Mouse (Mus musculus): ENCODE measurements around the gene Crebbp.

DNA sequence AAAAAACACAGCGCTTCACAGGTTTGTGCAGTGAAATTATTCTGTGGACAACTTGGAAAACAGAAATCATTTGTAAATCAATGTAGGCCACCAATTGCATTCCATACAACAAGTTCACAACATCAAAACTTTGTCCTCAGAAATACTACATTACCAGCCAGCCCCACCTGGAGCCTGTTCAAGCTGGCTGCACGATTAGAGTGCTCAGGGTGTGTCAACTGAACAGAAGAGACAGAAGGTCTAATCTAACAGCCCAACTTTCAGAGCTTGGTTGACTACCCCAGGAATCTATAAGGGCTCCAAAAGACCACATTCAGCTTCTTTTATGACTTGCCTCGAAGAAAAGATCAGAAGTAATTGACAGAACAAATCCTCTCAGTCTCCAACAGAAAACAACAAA lies 44.3 kb downstream of the Crebbp start:
- no peak for TF ChIP-seq CTCF (IDR thresholded peaks at IDR 0.05)
- no peak for TF ChIP-seq POLR2A (IDR thresholded peaks at IDR 0.05; ENCODE audit: insufficient read depth, low read depth, low read length)
- TF ChIP-seq EP300 (IDR thresholded peaks at IDR 0.05; ENCODE audit: insufficient read depth, low read depth, low read length): no peak
